Mouse (Mus musculus) cerebellum, postnatal 4 days (tissue): ENCODE data around the gene Ms4a13.
"Not testable (repeated sequence)": the region's sequence is repeated elsewhere in the genome, so short reads cannot be mapped to it uniquely, and the experiment has no call there.

Experiments used
- DNase-seq, 2 experiments: peaks; one replicate each; pipeline ENCODE4 v3.0.0; 2022; ENCODE audit warnings: low spot score in 2 of 2, mixed read lengths in 1 of 2

Gene Ms4a13

GRCm38 (mm10) chr19:11196546-11196945 is at the start of gene Ms4a13:
TSS of gene Ms4a13 (minus strand) at chr19:11196737.
- no peak for DNase-seq

- DNase-seq = no peak
Observed at GRCm38 (mm10) chr19:11244230-11244629, 47.7 kb upstream of the Ms4a13 start.

DNA sequence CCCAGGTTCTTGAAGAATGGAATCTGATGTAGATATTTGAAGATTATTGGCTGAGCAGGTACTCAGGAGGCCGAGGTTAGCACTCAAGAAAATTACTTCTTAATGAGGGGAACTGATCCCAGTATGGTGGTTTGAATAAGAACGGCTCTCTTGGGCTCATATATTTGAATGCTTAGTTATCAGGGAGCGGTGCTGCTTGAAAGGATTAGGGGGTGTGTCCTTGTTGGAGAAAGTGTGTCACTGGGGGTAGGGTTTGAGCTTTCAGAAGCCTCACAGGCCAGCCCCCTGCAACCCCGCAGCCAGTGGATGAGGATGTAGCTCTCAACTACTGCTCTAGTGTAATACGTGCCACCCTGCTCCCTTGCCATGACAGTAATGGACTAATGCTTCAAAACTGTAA is 46.0 kb upstream of the Ms4a13 start:
- DNase-seq = no peak

DNA sequence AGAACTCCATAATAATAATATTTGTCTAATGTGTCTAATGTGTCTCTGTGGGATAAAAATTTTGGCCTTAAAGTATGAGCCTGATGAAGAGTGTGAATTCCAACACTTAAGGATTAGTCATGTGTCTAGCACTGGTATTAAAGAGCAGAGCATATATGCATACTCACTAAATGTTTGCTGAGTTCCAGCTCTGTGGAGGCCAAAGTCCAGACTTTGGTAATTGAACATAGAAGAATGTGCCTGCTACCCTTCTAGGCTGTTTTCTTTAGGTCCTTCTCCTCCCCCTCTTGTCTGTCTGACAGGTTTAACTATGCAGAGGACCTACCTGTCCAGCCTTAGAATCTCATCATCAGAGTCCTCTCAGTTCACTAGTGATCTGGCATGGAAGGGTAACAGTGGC is 39.3 kb upstream of the Ms4a13 start:
- no peak for DNase-seq

- DNase-seq = no peak
Observed at GRCm38 (mm10) chr19:11234921-11235735, 38.6 kb upstream of the Ms4a13 start.

- DNase-seq = no peak
Observed at GRCm38 (mm10) chr19:11234244-11234643, 37.7 kb upstream of the Ms4a13 start.

- no peak for DNase-seq
Observed at GRCm38 (mm10) chr19:11232348-11232747, 35.8 kb upstream of the Ms4a13 start, which contains the start of gene Ms4a12. TSS of gene Ms4a12 (minus strand) at chr19:11232448.

GRCm38 (mm10) chr19:11192552-11192951 is 4.0 kb downstream of the Ms4a13 start:
- DNase-seq = no peak

- DNase-seq = no peak
Observed at GRCm38 (mm10) chr19:11184121-11184520, 12.4 kb downstream of the Ms4a13 start.

- no peak for DNase-seq
Observed at GRCm38 (mm10) chr19:11177464-11177863, 19.1 kb downstream of the Ms4a13 start.

- no peak for DNase-seq
Observed at GRCm38 (mm10) chr19:11165172-11165571, 31.4 kb downstream of the Ms4a13 start, which contains the start of gene 1700025F22Rik. TSS of gene 1700025F22Rik (minus strand) at chr19:11165320.

GRCm38 (mm10) chr19:11157890-11158289 is 38.6 kb downstream of the Ms4a13 start:
- DNase-seq = not testable (repeated sequence)

DNA sequence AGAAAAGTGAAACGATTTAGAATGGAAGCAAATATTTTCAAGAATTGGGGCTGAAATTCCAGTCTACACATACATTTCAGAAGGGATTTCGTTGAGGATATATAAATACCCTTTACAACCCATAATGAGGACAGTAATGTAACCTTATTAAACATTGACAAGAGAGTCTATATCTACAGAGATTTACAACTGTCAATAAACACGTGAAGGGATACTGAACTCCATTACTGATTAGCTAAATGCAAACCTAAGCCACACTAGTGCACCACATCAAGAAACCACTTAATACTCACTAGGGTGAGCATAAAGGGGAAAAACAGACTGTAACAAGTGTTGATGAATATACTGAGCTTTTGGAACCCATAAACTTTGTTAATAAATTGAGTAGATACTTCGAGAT is 61.2 kb downstream of the Ms4a13 start:
- DNase-seq = no peak

- no peak for DNase-seq
Observed at GRCm38 (mm10) chr19:11134852-11135251, 61.7 kb downstream of the Ms4a13 start.

- not testable (repeated sequence) for DNase-seq
Observed at GRCm38 (mm10) chr19:11130776-11131175, 65.8 kb downstream of the Ms4a13 start, which contains the start of gene 1700017D01Rik. TSS of gene 1700017D01Rik (minus strand) at chr19:11130876.

- no peak for DNase-seq
Observed at GRCm38 (mm10) chr19:11129702-11130101, 66.8 kb downstream of the Ms4a13 start.

GRCm38 (mm10) chr19:11121016-11121420 is 75.5 kb downstream of the Ms4a13 start:
- DNase-seq = peak in 1 of 2 experiments; percentile 1
